In genomic region chr7:28787884-28788283, GRCm38 (mm10) we compare ENCODE assay signal across 36 mouse cellular contexts. TPM values are rescaled to one million over a fixed set of nuclear protein-coding genes. Genes with fewer than 3 reads are reported as not detected.
DNase-seq lines count a peak whose midpoint lies in the region; ATAC-seq lines count a peak whose summit lies in the region.
"Had no signal": no experiment of that assay in that cellular context is flagged by ENCODE, and none has a peak within 500 bp of the region (broad histone marks: within the 10 kb centered on the region; RNA-seq: fewer than 3 reads in every experiment).

No protein-coding gene starts in this region.

- WGBS in heart, embryonic 10.5 days = 89% methylated on average over 9 of the region's 9 CpGs
- WGBS in heart, embryonic 12.5 days = 92% methylated on average over 9 of the region's 9 CpGs
- whole genome bisulfite sequencing in embryonic facial prominence, embryonic 10.5 days = 93% methylated on average over 9 of the region's 9 CpGs
- 96% methylated on average over 9 of the region's 9 CpGs for WGBS in forebrain, embryonic 13.5 days

- H3K4me2 ChIP-seq in heart, embryonic 12.5 days = no peak overlapping the region
- H3K4me2 ChIP-seq in forebrain, embryonic 13.5 days = no peak overlapping the region
- H3K4me2 ChIP-seq: embryonic facial prominence, embryonic 15.5 days; forebrain, embryonic 15.5 days; heart, embryonic 11.5 days; heart, embryonic 15.5 days; hindbrain, embryonic 13.5 days had no signal

- H3K27ac ChIP-seq in heart, embryonic 10.5 days = peak overlapping the region; percentile 3; the same call in 1 of the 2 replicates
- H3K27ac ChIP-seq in heart, embryonic 12.5 days (ENCODE audit: poor library complexity, severe bottlenecking) = no peak overlapping the region
- peak overlapping the region; percentile 73 for H3K27ac ChIP-seq in embryonic facial prominence, embryonic 10.5 days (replicated peaks)
- H3K27ac ChIP-seq in forebrain, embryonic 13.5 days = no peak overlapping the region
- H3K27ac ChIP-seq: embryonic facial prominence, embryonic 15.5 days; forebrain, embryonic 15.5 days; heart, adult 2 months; heart, embryonic 15.5 days; hindbrain, embryonic 13.5 days; hindbrain, postnatal 0 days had no signal

- H3K4me3 ChIP-seq in heart, embryonic 10.5 days = no peak overlapping the region
- H3K4me3 ChIP-seq in heart, embryonic 12.5 days = no peak overlapping the region
- H3K4me3 ChIP-seq in embryonic facial prominence, embryonic 10.5 days = no peak overlapping the region
- no peak overlapping the region for H3K4me3 ChIP-seq in forebrain, embryonic 13.5 days
- H3K4me3 ChIP-seq: embryonic facial prominence, embryonic 15.5 days; forebrain, embryonic 15.5 days; heart, adult 2 months; heart, embryonic 15.5 days; hindbrain, embryonic 10.5 days; hindbrain, embryonic 13.5 days had no signal

- peaks cover 27% of the 10 kb centered on the region for H3K4me1 ChIP-seq in heart, embryonic 10.5 days
- H3K4me1 ChIP-seq in heart, embryonic 12.5 days (replicated peaks) = peaks cover 8% of the 10 kb centered on the region
- H3K4me1 ChIP-seq in embryonic facial prominence, embryonic 10.5 days = peaks cover 60% of the 10 kb centered on the region
- no peaks in the 10 kb centered on the region for H3K4me1 ChIP-seq in forebrain, embryonic 13.5 days
- H3K4me1 ChIP-seq: forebrain, embryonic 15.5 days; hindbrain, embryonic 13.5 days had no signal

- H3K27me3 ChIP-seq in heart, embryonic 10.5 days (ENCODE audit: insufficient read depth, poor library complexity, severe bottlenecking) = no peaks in the 10 kb centered on the region
- H3K27me3 ChIP-seq in heart, embryonic 12.5 days (replicated peaks) = no peaks in the 10 kb centered on the region
- H3K27me3 ChIP-seq in embryonic facial prominence, embryonic 10.5 days (replicated peaks; ENCODE audit: low read depth, poor library complexity, severe bottlenecking) = no peaks in the 10 kb centered on the region
- H3K27me3 ChIP-seq in splenic B cell, adult 2 months (ENCODE audit: control insufficient read depth, insufficient read depth, low read length, poor library complexity, severe bottlenecking) = no peaks in the 10 kb centered on the region
- H3K27me3 ChIP-seq in forebrain, embryonic 13.5 days = no peaks in the 10 kb centered on the region
- H3K27me3 ChIP-seq: embryonic facial prominence, embryonic 15.5 days; forebrain, embryonic 15.5 days; heart, embryonic 15.5 days; hindbrain, embryonic 13.5 days had no signal

- no peak for DNase-seq in heart, embryonic 10.5 days (ENCODE audit: low spot score)
- peak; percentile 43 to 55 for DNase-seq in spleen, postnatal 36 days (ENCODE audit: low spot score in 2 of 2)
- no peak for DNase-seq in spleen, adult 12 weeks (ENCODE audit: low spot score)
- DNase-seq in embryonic facial prominence, embryonic 10.5 days (ENCODE audit: low spot score) = no peak
- DNase-seq in splenic B cell, adult 2 months (ENCODE audit: low read depth, low spot score) = peak; percentile 37
- DNase-seq in layer of hippocampus, adult 18-20 months (ENCODE audit: low spot score in 2 of 2) = no peak
- DNase-seq: adrenal gland, postnatal 10 days; cerebellum, adult 11-12 months; cerebellum, adult 8-10 months; cerebellum, postnatal 10 days; cerebellum, postnatal 36 days; embryo, embryonic 11 days; gastrocnemius, postnatal 10 days; gastrocnemius, postnatal 36 days; heart, adult 2 months; heart, postnatal 10 days; heart, postnatal 36 days had no signal

- H3K9me3 ChIP-seq in heart, embryonic 10.5 days = no peaks in the 10 kb centered on the region
- H3K9me3 ChIP-seq in heart, embryonic 12.5 days (replicated peaks) = no peaks in the 10 kb centered on the region
- H3K9me3 ChIP-seq in embryonic facial prominence, embryonic 10.5 days = no peaks in the 10 kb centered on the region
- H3K9me3 ChIP-seq in forebrain, embryonic 13.5 days (replicated peaks) = no peaks in the 10 kb centered on the region
- H3K9me3 ChIP-seq: embryonic facial prominence, embryonic 15.5 days; forebrain, embryonic 15.5 days; heart, embryonic 15.5 days; hindbrain, embryonic 10.5 days; hindbrain, embryonic 13.5 days had no signal

- no peak for ATAC-seq in heart, embryonic 12.5 days (ENCODE audit: insufficient number of reproducible peaks, low FRiP score)
- no peak for ATAC-seq in forebrain, embryonic 13.5 days
- ATAC-seq: CD4-positive, CD25-positive, alpha-beta regulatory T cell, adult 4 months; forebrain, embryonic 15.5 days; hindbrain, postnatal 0 days; intestine, embryonic 16.5 days had no signal

- H3K36me3 ChIP-seq in heart, embryonic 10.5 days = peaks cover 23% of the 10 kb centered on the region
- peaks cover 39% of the 10 kb centered on the region for H3K36me3 ChIP-seq in heart, embryonic 12.5 days
- H3K36me3 ChIP-seq in embryonic facial prominence, embryonic 10.5 days (replicated peaks) = peaks cover 47% of the 10 kb centered on the region
- no peaks in the 10 kb centered on the region; the same call in 1 of the 2 replicates for H3K36me3 ChIP-seq in splenic B cell, adult 2 months (ENCODE audit: control insufficient read depth, insufficient read depth, low read length, poor library complexity, severe bottlenecking)
- peaks cover 55% of the 10 kb centered on the region for H3K36me3 ChIP-seq in forebrain, embryonic 13.5 days (ENCODE audit: poor library complexity, severe bottlenecking)

- no peak overlapping the region for H3K9ac ChIP-seq in heart, embryonic 12.5 days
- H3K9ac ChIP-seq in forebrain, embryonic 13.5 days = no peak overlapping the region
- H3K9ac ChIP-seq: embryonic facial prominence, embryonic 15.5 days; forebrain, embryonic 15.5 days; heart, embryonic 15.5 days had no signal

RNA-seq across cellular contexts. Expression of gene Rinl, which starts 0.9 kb away (rescaled TPM):
- 3.8 and 5.2 TPM in 2 replicates for polyA plus RNA-seq in heart, embryonic 10.5 days (2016; fragmentation: Nextera tagmentation; extraction: Ambion mirVana)
- polyA plus RNA-seq in heart, embryonic 12.5 days (2016; fragmentation: Nextera tagmentation; extraction: Ambion mirVana) = 2.7 and 2.8 TPM in 2 replicates
- polyA plus RNA-seq in embryonic facial prominence, embryonic 10.5 days (2016; fragmentation: Nextera tagmentation; extraction: Ambion mirVana) = 2.2 and 2.8 TPM in 2 replicates
- total RNA-seq in layer of hippocampus, adult 18-20 months (2021) = 1 to 10 TPM; 2.4 to 3.0 TPM
- polyA plus RNA-seq in forebrain, embryonic 13.5 days (2015; fragmentation: Nextera tagmentation; extraction: Ambion mirVana) = 1.7 and 2.0 TPM in 2 replicates

RNA-seq across cellular contexts. Expression of gene Hnrnpl, which starts 20.5 kb away (rescaled TPM):
- 213 and 221 TPM in 2 replicates for polyA plus RNA-seq in heart, embryonic 10.5 days (2016; fragmentation: Nextera tagmentation; extraction: Ambion mirVana)
- polyA plus RNA-seq in heart, embryonic 12.5 days (2016; fragmentation: Nextera tagmentation; extraction: Ambion mirVana) = 218 and 232 TPM in 2 replicates
- polyA plus RNA-seq in embryonic facial prominence, embryonic 10.5 days (2016; fragmentation: Nextera tagmentation; extraction: Ambion mirVana) = 325 and 346 TPM in 2 replicates
- 100 to 1,000 TPM; 407 to 414 TPM for total RNA-seq in layer of hippocampus, adult 18-20 months (2021)
- polyA plus RNA-seq in forebrain, embryonic 13.5 days (2015; fragmentation: Nextera tagmentation; extraction: Ambion mirVana) = 264 and 282 TPM in 2 replicates

RNA-seq across cellular contexts. Expression of gene Nfkbib, which starts 20.6 kb away (rescaled TPM):
- 50.5 and 50.7 TPM in 2 replicates for polyA plus RNA-seq in heart, embryonic 10.5 days (2016; fragmentation: Nextera tagmentation; extraction: Ambion mirVana)
- 30.0 and 32.1 TPM in 2 replicates for polyA plus RNA-seq in heart, embryonic 12.5 days (2016; fragmentation: Nextera tagmentation; extraction: Ambion mirVana)
- polyA plus RNA-seq in embryonic facial prominence, embryonic 10.5 days (2016; fragmentation: Nextera tagmentation; extraction: Ambion mirVana) = 55.1 and 55.5 TPM in 2 replicates
- 10 to 100 TPM; 29.0 to 29.2 TPM for total RNA-seq in layer of hippocampus, adult 18-20 months (2021)
- 51.0 and 52.9 TPM in 2 replicates for polyA plus RNA-seq in forebrain, embryonic 13.5 days (2015; fragmentation: Nextera tagmentation; extraction: Ambion mirVana)

RNA-seq across cellular contexts. Expression of gene Sirt2, which starts 21.3 kb away (rescaled TPM):
- polyA plus RNA-seq in heart, embryonic 10.5 days (2016; fragmentation: Nextera tagmentation; extraction: Ambion mirVana) = 53.8 and 57.8 TPM in 2 replicates
- polyA plus RNA-seq in heart, embryonic 12.5 days (2016; fragmentation: Nextera tagmentation; extraction: Ambion mirVana) = 46.6 and 49.0 TPM in 2 replicates
- 64.4 and 64.8 TPM in 2 replicates for polyA plus RNA-seq in embryonic facial prominence, embryonic 10.5 days (2016; fragmentation: Nextera tagmentation; extraction: Ambion mirVana)
- total RNA-seq in layer of hippocampus, adult 18-20 months (2021) = 100 to 1,000 TPM; 125 to 129 TPM
- 86.3 and 86.9 TPM in 2 replicates for polyA plus RNA-seq in forebrain, embryonic 13.5 days (2015; fragmentation: Nextera tagmentation; extraction: Ambion mirVana)

RNA-seq across cellular contexts. Expression of gene Ccer2, which starts 31.9 kb away (rescaled TPM):
- not detected in 2 replicates for polyA plus RNA-seq in heart, embryonic 10.5 days (2016; fragmentation: Nextera tagmentation; extraction: Ambion mirVana)
- not detected in 2 replicates for polyA plus RNA-seq in heart, embryonic 12.5 days (2016; fragmentation: Nextera tagmentation; extraction: Ambion mirVana)
- polyA plus RNA-seq in embryonic facial prominence, embryonic 10.5 days (2016; fragmentation: Nextera tagmentation; extraction: Ambion mirVana) = 0.49 and 2.1 TPM in 2 replicates
- total RNA-seq in layer of hippocampus, adult 18-20 months (2021) = under 1 TPM; 0.30 to 0.63 TPM
- not detected in 2 replicates for polyA plus RNA-seq in forebrain, embryonic 13.5 days (2015; fragmentation: Nextera tagmentation; extraction: Ambion mirVana)
- total RNA-seq: adrenal gland, postnatal 10 days; adrenal gland, postnatal 4 days; ES-E14; gastrocnemius, adult 18-20 months; gastrocnemius, postnatal 10 days; gastrocnemius, postnatal 36 days; granulocyte monocyte progenitor cell, adult 5-6 weeks; heart, adult 2 months; heart, postnatal 10 days; heart, postnatal 36 days; hindbrain, postnatal 0 days had no signal
- polyA plus RNA-seq: activated CD4-positive, CD25-positive, alpha-beta regulatory T cell, adult 4 months; C2C12; CD4-positive, CD25-positive, alpha-beta regulatory T cell, adult 4 months; forebrain, embryonic 11.5 days; heart, adult 2 months; heart, embryonic 11.5 days; heart, embryonic 15.5 days; inflammation-experienced regulatory T-cells, adult 6 months; intestine, embryonic 16.5 days had no signal

Comparison
In these comparisons a context has a peak if more than half of its experiments do, and no peak if none do; other contexts are left out.
1. DNase-seq: peak in spleen, postnatal 36 days (2 of 2) and splenic B cell, adult 2 months (single experiment); none in heart, embryonic 10.5 days (single experiment), spleen, adult 12 weeks (single experiment), embryonic facial prominence, embryonic 10.5 days (single experiment) and layer of hippocampus, adult 18-20 months (0 of 2).
2. H3K27ac ChIP-seq: peak in heart, embryonic 10.5 days (single experiment) and embryonic facial prominence, embryonic 10.5 days (single experiment); none in heart, embryonic 12.5 days (single experiment) and forebrain, embryonic 13.5 days (single experiment).